Mouse (Mus musculus): ENCODE results near the gene Foxl1.

The Foxl1 gene

GRCm38 (mm10) chr8:121104049-121104818, 23.5 kb upstream of the Foxl1 start:
- DNase-seq: peak; percentile 86

- peak; percentile 99 for DNase-seq
Measured at GRCm38 (mm10) chr8:121107668-121108656, 19.8 kb upstream of the Foxl1 start, which contains the start of gene Mthfsd. TSS of gene Mthfsd (minus strand) at chr8:121108392.

GRCm38 (mm10) chr8:121108657-121109056, 19.1 kb upstream of the Foxl1 start:
- DNase-seq: no peak

- DNase-seq: no peak
Measured at GRCm38 (mm10) chr8:121111145-121111907, 16.4 kb upstream of the Foxl1 start.

GRCm38 (mm10) chr8:121113261-121113660, 14.5 kb upstream of the Foxl1 start:
- peak; percentile 97 for DNase-seq

GRCm38 (mm10) chr8:121115136-121115535, 12.6 kb upstream of the Foxl1 start:
- DNase-seq: peak; percentile 48

GRCm38 (mm10) chr8:121115948-121116347, 11.8 kb upstream of the Foxl1 start, which contains the start of gene Foxc2:
TSS of gene Foxc2 (plus strand) at chr8:121116171.
- peak; percentile 94 for DNase-seq

GRCm38 (mm10) chr8:121116591-121117185, 11.1 kb upstream of the Foxl1 start:
- DNase-seq: peak; percentile 70

- peak; percentile 61 for DNase-seq
Measured at GRCm38 (mm10) chr8:121117186-121117651, 10.5 kb upstream of the Foxl1 start.

GRCm38 (mm10) chr8:121117906-121118305, 9.8 kb upstream of the Foxl1 start:
- peak; percentile 41 for DNase-seq

- no peak for DNase-seq
Measured at GRCm38 (mm10) chr8:121118634-121119420, 8.9 kb upstream of the Foxl1 start.

GRCm38 (mm10) chr8:121119635-121120455, 7.9 kb upstream of the Foxl1 start:
- no peak for DNase-seq

- no peak for DNase-seq
Measured at GRCm38 (mm10) chr8:121120456-121121419, 7.0 kb upstream of the Foxl1 start.

- DNase-seq: no peak
Measured at GRCm38 (mm10) chr8:121121704-121122103, 6.0 kb upstream of the Foxl1 start.

GRCm38 (mm10) chr8:121122368-121122767, 5.4 kb upstream of the Foxl1 start:
- DNase-seq: no peak

- no peak for DNase-seq
Measured at GRCm38 (mm10) chr8:121123113-121123512, 4.6 kb upstream of the Foxl1 start.

GRCm38 (mm10) chr8:121124547-121125239, 3.0 kb upstream of the Foxl1 start:
- peak; percentile 71 for DNase-seq

- peak; percentile 90 for DNase-seq
Measured at GRCm38 (mm10) chr8:121125311-121125876, 2.3 kb upstream of the Foxl1 start.

Data from kidney, postnatal 10 days (tissue).